In genomic region chr15:51507126-51507525, GRCm38 (mm10) we compare ENCODE assay signal across 27 mouse cellular contexts.
"Had no signal": no experiment of that assay in that cellular context is flagged by ENCODE, and none has a peak within 500 bp of the region (broad histone marks: within the 10 kb centered on the region; RNA-seq: fewer than 3 reads in every experiment).

No protein-coding gene starts in this region.

- H3K4me3 ChIP-seq: gastrocnemius, adult 2 months; heart, adult 2 months; heart, embryonic 13.5 days; heart, embryonic 15.5 days; hindbrain, embryonic 10.5 days; hindbrain, embryonic 12.5 days; intestine, embryonic 15.5 days; layer of hippocampus, adult 2 months; left cerebral cortex, adult 2 months; limb, embryonic 10.5 days; limb, embryonic 12.5 days had no signal

- H3K27me3 ChIP-seq: heart, embryonic 13.5 days; heart, embryonic 15.5 days; hindbrain, embryonic 12.5 days; intestine, embryonic 15.5 days; limb, embryonic 12.5 days had no signal

- H3K9me3 ChIP-seq: heart, embryonic 13.5 days; heart, embryonic 15.5 days; hindbrain, embryonic 10.5 days; hindbrain, embryonic 12.5 days; intestine, embryonic 15.5 days; limb, embryonic 10.5 days; limb, embryonic 12.5 days had no signal

- DNase-seq: gastrocnemius, adult 2 months; gastrocnemius, postnatal 10 days; gastrocnemius, postnatal 25 days; heart, adult 11 months; heart, adult 2 months; heart, postnatal 14 days; heart, postnatal 36 days; kidney, adult 18-20 months; kidney, adult 8-10 months; kidney, postnatal 10 days; kidney, postnatal 25 days; kidney, postnatal 4 days; liver had no signal

- H3K4me2 ChIP-seq: heart, embryonic 11.5 days; heart, embryonic 13.5 days; heart, embryonic 15.5 days; hindbrain, embryonic 12.5 days; hindbrain, embryonic 14.5 days; intestine, embryonic 15.5 days; limb, embryonic 12.5 days had no signal

- H3K36me3 ChIP-seq: heart, embryonic 13.5 days; heart, embryonic 15.5 days; hindbrain, embryonic 10.5 days; hindbrain, embryonic 12.5 days; intestine, embryonic 15.5 days; limb, embryonic 10.5 days; limb, embryonic 12.5 days had no signal

- H3K4me1 ChIP-seq: hindbrain, embryonic 12.5 days had no signal

- ATAC-seq: hindbrain, embryonic 16.5 days; inflammation-experienced regulatory T-cells, adult 6 months; intestine, embryonic 15.5 days; intestine, postnatal 0 days had no signal

- H3K27ac ChIP-seq: gastrocnemius, adult 2 months; heart, adult 2 months; heart, embryonic 13.5 days; heart, embryonic 15.5 days; hindbrain, embryonic 10.5 days; hindbrain, embryonic 12.5 days; hindbrain, embryonic 14.5 days; intestine, embryonic 15.5 days; layer of hippocampus, adult 2 months; left cerebral cortex, adult 2 months; limb, embryonic 10.5 days; limb, embryonic 12.5 days had no signal

- H3K9ac ChIP-seq: heart, embryonic 13.5 days; heart, embryonic 15.5 days; hindbrain, embryonic 12.5 days; hindbrain, embryonic 14.5 days; intestine, embryonic 15.5 days; limb, embryonic 12.5 days had no signal
